Mouse (Mus musculus): ENCODE results near the gene Babam2. TPM values are rescaled to one million over a fixed set of nuclear protein-coding genes. Genes with fewer than 3 reads are reported as not detected.
A peak's percentile ranks its signal among the peaks of the same experiment; 100 is the strongest.

The Babam2 gene
- polyA plus RNA-seq, 1 experiment = 45.2 TPM

DNA sequence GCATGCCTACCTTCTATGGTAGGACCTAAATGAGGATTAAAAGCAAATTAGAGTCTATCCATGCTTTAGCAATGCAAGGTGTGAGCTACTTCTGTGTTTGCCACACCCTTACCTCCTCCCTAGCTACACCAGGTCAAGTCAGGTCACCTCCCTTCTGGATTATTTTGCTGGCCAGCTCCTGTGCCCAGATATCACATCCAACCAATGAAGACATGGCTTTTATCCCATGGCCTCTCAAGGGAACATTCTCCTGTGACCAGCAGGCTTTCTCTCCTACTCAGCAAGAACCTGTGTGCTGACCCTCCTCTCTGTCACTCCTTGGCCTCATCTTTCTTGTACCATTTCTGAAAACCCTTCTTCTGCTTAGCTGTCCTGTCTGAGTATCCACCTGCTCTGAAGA is 336.1 kb downstream of the Babam2 start:
- DNase-seq (ENCODE audit: extremely low spot score in 1 of 2, low spot score in 1 of 2) = no peak

DNA sequence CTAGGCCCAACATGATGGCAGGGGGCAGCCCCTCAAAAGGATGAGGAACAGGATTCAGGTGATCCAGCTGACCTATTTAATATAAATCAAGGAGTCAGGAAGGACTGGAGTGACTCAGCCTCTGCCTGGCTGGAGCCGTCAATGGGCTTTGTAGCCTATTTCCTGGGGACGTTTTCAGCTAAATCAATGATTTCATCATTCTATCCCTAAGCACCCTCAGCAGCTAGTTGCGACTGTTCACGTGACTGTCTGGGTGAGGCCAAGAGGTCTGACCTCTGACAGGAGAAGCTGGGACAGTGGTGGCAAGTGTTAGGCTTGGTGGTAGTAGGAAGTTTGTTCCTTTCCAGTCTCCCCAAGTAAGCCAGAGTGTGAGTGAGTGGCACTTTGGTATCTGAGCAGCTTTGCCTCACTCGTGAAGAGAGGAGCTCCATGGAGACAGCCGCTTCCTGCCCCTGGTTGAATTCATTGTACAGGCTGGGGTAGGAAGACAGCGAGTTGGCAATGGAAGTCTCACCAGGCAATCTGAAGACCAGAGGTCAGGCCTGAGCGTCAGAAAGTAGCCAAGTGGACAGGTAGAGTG is 337.1 kb downstream of the Babam2 start:
- DNase-seq (ENCODE audit: extremely low spot score in 1 of 2, low spot score in 1 of 2) = no peak

DNA sequence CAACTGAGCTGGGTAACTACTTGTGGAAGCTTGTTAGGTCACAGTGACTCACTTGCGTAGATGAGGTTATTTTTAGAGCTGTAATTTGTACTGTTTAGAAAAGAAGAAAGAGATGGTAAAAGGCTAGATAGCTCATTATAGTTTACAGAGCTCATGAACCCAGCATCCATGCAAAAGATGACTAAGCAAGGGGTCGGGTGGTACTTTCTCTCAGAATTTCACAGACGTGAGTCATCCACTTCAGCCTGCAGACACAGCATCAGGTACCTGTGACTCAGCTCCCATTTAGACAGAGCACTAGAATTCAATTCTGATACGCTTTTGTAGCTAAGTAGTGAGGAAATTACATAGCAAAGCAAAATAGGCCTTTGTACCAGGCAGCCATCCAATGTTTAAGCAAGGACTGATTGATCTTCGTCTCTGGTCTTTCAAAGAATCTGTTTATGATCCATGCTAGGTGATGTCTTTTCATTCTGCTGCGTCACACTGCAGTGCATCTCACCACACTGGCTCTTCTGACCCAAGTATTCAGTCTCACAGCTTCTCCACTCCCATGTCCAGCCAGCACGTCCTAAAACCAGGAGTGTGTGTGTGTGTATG is 338.3 kb downstream of the Babam2 start:
- DNase-seq (ENCODE audit: extremely low spot score in 1 of 2, low spot score in 1 of 2) = peak; percentile 41 to 70

DNA sequence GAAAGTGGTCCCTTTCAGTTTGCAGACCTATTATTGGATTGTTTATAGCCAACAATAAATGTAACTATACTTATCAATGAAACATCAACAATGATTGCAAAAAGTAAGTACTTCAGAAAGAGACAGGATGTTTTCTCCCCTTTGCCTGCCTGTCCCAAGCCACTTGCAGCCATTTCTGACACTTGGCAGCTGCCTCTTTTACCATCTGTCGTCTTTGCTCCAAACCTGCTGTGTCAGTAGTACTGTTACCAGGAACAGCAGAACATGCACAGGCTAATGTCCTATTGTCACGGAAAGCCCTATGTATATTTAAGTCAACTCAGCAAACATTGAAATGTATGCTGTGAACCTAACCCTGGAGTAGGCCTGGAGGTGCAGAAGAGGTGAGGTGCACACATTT is 339.4 kb downstream of the Babam2 start:
- DNase-seq (ENCODE audit: extremely low spot score in 1 of 2, low spot score in 1 of 2) = no peak

DNA sequence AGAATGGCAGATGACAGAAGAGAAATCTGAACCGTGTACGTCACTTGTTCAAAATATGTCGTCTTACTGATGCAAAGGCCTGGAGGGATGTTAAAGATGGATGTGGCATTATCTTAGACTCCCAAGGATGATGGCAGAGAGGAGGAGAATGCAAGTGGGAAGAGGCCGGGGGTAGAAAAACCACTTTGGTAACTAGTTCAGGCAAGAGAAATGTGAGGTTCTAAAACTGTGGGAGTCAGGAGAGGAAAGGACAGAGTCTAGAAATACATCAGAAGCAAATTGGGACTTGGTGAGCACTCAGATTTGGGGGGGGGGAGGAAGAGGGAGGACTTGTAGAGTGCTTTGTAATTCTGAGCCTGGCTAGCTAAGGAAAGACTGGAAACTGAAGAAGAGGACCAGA is 340.1 kb downstream of the Babam2 start:
- no peak for DNase-seq (ENCODE audit: extremely low spot score in 1 of 2, low spot score in 1 of 2)

DNA sequence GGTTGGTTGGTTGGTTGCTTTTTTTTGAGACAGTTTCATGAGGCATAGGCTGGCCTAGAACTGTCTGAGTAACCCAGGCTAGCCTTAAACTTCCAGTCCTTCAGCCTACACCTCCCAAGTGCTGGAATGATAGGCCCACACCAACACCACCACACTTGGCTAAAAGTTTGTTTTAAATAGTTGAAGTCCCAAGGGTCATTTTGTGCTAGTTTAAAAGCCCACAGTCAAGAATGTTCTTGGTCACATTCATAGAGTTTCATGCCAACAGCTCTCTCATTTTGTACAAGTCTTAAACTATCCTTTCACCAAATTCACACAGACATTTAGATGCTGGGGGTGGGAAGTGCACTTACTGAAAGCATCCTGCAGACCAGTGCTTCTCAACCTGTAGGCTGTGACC is 341.5 kb downstream of the Babam2 start:
- DNase-seq (ENCODE audit: extremely low spot score in 1 of 2, low spot score in 1 of 2) = no peak

DNA sequence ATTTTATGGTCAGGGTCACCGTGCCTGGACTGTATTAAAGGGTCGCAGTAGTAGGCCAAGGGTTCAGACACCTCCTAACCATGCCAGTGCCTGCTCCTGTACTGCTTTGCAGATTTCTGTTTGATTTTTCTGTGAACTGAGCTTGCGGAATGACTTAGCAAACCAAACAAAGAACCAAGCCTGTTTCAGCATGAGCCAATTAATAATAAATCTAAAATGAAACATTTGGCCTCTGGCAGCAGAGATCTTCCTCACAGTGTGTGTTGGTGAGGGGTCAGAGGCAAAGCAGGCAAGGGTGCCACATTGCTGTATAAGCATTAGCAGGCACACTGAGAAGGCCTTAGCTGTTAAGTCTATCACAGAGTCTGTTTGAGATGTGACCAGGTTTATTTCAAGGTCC is 342.0 kb downstream of the Babam2 start:
- no peak for DNase-seq (ENCODE audit: extremely low spot score in 1 of 2, low spot score in 1 of 2)

DNA sequence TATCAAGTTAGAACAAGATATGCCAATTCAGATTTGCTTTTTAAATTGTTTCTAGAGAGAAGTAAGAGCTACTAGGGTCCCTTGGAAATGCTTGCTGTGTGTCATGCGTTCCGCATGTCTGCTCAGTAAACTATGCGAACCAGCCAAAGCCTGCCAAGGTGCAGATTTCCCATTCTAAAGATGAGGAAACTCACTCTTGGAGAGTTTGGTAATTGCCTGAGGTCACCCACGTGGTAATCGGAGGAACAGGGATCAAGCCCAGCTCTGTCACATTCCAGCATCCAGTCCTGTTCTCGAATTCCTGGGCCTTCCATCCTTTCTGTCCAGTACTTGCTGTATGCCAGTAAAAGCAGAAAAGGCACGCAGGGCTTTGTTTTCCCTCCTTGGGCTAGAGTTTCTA is 345.7 kb downstream of the Babam2 start:
- DNase-seq (ENCODE audit: extremely low spot score in 1 of 2, low spot score in 1 of 2) = no peak

DNA sequence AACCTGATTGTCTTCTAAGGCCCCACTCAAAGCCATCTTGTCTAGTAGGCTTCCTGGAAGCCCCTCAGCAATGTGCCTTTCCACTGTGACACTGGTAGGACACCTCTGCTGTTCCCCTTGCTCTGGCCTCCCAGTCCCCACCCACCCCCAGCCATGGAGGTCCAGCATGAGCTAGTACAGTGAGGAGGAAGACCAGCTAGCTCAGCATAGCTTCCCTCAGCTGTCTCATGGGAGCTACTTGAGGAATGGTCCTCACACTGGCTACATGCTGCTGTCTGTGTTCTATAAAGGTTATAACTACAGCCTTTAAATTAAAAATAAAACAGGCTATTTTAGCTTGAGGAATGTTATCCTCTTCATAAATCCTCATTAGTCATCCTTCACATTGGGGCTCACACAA is 346.5 kb downstream of the Babam2 start:
- no peak for DNase-seq (ENCODE audit: extremely low spot score in 1 of 2, low spot score in 1 of 2)

DNA sequence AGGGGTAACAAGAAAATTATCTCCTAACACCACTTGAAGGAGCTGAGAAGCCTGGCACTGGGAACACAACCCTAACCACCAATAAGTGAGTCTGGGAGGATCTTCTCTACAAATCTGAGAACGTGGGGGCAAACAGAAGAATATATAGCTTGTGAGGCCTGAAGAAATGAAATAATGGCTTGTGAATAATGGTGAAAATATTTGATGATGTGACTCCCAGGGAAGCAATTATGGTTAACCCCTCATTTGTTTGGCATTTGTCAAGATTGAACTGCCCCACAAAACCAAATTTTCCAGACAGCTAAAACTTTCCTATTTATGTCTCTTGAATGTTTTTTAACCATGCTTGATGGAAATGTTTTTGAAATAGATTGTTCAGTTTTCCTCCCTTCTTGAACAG is 354.4 kb downstream of the Babam2 start:
- no peak for DNase-seq (ENCODE audit: extremely low spot score in 1 of 2, low spot score in 1 of 2)

DNA sequence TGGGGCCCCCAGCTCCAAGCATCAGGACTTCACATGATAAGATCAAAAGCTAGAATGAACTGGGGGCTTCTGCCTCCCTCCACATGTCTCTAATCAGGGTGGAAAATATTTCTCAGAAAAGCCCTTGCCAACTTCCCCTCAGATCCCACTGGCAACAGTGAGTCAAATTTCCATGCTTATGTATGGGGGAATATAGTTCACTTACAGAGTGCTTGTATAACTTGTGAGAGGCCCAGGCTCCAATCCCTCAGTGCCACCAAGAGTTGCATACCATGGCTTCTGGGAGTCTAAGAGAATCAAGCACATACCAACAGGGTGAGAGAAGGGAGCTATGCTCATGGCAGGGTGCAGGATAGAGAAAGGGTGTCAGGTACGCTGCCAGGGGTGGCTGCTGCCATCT is 355.0 kb downstream of the Babam2 start:
- no peak for DNase-seq (ENCODE audit: extremely low spot score in 1 of 2, low spot score in 1 of 2)

DNA sequence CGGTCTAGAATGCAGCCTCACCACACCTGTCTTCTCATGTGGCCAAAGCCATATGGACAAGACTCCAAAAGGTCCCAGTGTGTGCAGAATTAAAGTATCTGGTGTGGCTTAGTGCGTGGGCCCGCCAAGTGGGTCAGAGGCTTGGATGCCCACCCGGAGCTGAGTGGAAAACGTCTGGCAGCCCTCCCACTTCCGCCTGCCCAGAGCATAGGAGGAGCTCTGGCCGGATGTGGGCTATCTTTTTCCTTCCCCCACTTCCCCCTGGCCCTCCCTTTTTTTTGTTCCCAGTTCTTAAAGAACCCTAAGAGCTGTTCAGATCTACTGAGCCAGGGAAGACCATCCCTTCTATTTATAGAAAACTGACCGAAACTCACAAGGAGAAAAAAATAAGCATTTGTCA is 356.0 kb downstream of the Babam2 start:
- no peak for DNase-seq (ENCODE audit: extremely low spot score in 1 of 2, low spot score in 1 of 2)

DNA sequence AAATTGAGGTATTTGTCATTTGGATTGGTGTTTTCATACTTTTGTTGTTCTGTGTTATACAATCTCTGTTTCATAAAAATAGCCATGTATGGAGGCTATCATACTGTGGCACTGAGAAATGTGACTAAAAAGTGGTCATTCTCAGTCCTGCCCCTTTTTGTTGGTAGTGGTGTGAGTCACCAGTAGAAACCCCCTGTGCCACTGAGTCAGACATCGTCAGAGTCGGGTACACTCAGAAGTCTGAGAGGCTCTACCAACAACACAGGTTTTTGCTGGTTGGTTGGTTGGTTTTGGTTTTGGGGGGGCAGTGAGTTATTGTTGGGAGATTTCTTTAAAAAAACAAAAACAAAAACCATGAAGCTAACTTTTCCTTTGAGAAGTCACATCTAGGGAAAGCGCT is 358.2 kb downstream of the Babam2 start:
- no peak for DNase-seq (ENCODE audit: extremely low spot score in 1 of 2, low spot score in 1 of 2)

DNA sequence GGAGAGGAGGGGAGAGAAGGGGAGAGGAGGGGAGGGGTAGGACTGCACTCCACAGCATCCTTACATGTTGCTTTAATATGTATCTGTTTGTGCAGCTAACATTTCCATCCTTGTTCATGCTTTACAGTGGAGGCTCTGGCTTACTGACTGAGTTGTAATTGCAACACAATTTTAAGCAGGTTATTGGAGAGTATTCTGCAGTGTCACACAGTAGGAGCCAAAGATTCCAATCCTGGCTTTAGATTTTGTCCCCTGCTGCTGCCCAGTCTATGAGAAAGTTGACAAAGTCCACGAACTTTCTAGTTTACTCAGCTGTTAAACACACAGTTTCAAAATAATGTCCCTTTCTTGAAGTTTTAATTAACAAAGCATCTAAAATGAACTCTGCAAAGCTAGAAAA is 358.6 kb downstream of the Babam2 start:
- DNase-seq (ENCODE audit: extremely low spot score in 1 of 2, low spot score in 1 of 2) = no peak

DNA sequence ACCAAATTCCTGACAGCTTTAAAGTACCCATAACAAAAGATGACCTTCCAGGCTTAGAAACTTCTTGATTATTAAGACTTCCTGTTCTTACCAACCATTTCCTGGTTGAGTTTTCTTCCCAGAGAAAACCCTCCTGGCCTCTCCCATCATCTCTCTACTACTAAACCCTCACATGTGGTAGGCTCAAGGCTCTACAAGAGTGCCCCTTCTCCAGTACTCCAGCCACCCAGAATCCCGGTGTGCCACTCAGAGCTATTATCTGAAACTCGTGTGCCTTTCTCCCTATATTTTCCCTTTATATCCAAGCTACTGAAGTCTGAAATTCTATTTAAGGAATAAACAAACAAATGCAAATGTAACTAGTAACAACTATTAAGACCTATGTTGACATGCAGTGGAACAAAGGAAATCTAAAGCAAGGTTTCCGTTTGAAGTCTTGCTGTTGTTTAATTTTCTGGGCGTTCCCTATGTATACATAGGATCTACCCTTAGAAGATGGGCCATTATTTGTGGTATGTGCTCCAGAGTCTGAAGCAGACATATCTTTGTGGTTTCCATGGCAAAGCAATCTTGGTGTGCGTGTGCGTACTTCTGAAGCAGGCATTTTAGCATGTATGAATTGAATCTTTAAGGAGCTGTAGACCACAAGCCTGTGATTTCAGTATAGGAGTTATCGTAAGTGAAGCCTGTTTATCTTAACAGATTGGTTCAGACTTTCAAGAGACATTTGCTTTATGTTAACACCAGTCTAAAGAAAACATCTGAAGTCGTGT is 361.2 kb downstream of the Babam2 start:
- DNase-seq (ENCODE audit: extremely low spot score in 1 of 2, low spot score in 1 of 2) = no peak

DNA sequence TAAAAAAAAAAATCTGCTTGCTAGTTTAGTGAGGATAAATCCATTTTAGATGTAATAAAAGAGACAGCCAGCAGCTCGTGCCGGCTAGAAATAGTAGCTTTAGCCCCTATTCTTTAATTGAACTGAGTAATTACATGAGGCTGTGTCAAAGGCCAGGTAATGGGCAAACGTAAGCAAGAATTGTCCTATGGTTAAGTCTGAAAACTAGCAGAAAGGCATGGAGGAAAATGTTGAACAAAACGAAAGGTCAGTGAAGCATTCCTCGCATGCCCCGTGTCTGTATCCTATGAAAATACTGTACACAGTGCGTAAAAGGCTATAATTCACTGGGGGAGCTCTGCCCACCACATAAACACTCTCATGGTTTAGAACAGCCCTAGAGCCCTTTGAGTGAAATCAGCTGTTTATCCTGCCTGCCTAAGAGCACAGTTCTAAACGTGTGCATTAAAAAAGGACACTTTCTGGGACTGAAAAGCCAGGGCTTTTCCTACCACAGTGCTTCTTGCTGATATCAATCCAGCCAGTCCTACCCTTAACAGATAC is 361.8 kb downstream of the Babam2 start:
- no peak for DNase-seq (ENCODE audit: extremely low spot score in 1 of 2, low spot score in 1 of 2)

DNA sequence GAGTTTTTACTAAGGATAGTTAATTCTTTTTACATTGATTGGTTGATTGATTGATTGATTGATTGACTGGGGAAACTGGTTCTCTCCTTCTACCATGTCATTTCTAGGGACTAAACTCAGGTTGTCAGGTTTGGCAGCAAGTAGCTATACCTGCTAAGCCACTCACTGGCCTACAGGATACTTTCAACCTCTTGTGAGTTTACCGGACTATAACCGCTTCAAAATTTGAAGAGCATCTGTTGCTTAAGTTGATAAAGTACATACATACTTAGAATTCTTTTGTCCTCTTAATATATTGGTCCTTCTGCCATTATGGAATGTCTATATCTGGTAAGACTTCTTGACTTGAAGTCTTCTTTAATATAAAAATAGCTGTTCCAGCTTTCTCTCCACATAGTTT is 363.0 kb downstream of the Babam2 start:
- DNase-seq (ENCODE audit: extremely low spot score in 1 of 2, low spot score in 1 of 2) = no peak

DNA sequence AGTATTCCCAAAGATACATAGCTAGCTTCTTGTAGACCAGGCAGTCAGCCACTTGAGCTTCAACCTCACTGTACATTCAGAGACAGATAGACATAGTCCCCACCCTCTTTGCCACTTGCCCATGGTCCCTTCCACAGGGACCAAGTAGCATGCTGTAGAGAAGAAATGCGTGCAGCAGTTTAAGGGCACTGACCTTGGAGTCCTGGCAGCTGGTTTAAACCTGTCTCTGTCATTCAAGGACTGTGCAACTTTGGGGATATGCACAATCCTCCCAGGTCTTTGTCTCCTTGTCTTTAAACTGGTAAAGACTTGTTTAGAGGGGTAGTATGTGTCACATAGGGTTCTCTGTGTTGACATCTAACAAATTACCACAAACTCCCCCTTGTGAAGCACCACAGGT is 364.4 kb downstream of the Babam2 start:
- DNase-seq (ENCODE audit: extremely low spot score in 1 of 2, low spot score in 1 of 2) = no peak

DNA sequence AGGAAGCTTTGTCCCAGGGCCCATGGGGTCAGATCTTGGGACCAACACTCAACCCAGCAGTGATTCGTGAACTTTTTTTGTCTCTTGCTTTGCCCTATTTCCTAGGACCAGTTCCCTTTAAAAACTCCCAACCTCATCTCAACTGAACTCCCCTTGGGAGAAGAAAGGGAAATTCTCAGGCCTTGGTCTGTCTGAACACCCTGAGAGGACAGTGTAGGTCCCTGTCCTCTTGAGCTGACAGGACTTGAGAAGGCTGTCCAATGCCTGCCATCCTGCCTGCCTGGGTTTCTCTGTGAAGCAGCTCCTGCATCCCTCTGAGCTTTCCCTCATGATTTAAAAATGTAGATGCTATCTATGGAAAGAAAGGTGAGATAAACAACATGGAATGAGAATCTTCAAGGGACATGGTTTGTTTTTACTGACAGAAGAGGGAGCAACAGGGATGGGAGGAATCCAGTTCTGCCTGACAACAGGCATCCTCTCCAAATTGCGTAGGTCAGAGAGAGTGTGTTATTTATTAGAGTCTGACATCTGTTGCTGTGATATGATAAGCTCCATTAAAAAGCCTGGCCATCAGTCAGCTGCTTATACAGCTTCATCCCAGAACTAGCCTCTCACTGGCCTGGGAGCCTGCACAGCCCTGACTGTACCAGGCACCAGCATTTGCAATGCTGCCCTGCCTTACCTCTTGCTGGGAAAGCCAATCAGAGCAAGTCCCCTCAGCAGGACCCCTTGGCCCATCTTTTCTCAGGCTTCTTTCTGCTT is 367.0 kb downstream of the Babam2 start:
- DNase-seq (ENCODE audit: extremely low spot score in 1 of 2, low spot score in 1 of 2) = no peak

DNA sequence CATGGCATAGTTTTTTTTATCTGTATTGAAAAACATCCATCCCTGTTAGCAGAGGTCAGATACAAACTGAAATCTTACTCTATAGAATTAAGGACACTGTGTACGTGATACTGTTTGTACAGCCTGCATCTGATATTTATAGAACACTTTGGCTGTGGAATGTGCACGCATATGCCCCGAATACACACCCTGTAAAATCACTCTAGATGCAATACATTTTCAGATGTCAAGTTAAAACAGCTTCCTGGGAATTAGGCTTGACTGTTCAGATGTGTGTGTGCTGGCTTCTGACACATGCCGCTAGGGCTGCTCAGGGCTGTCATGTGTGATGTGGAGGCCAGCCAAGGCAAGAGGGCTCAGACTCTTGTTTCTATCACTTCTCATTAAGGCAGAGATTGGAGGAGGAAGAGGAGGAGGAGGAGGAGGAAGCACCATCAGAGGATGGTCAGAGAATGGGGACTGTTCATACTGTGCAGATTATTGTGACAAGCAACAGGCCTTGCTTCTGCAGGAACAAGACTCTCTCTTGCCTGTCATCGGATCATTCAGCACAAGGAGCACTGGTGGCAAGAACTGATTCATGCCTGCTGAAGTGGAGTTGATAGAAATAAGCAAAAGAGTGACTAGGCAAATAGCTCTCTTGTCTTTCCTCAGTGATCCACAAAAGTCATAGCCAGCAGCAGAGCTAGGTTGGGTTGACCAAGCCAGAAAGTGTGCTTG is 368.7 kb downstream of the Babam2 start:
- DNase-seq (ENCODE audit: extremely low spot score in 1 of 2, low spot score in 1 of 2) = no peak

DNA sequence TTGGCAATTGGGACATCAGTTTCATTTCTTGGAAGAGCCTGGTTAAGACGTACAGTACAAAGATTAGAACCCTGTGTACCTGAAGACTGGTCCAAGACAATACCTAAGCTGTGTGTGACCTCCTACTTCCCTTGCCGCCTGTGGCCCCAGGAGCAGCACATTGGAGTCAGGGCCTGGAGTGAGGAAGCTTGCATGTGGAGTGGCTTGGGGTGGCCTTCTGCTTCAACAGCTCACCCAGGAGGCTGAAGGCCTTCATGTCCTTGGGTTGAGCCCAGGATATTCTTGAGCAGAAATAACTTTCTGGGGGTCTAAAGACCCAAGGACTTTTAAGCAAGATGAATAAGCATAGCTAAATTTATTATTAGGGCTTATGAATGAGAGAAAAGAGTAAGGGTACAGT is 369.4 kb downstream of the Babam2 start:
- no peak for DNase-seq (ENCODE audit: extremely low spot score in 1 of 2, low spot score in 1 of 2)

Data from frontal cortex, adult 2 months (tissue).